Comparison of ENCODE assay signal across 28 mouse cellular contexts in genomic region chr5:132498045-132498444, GRCm38 (mm10).
"Had no signal": no experiment of that assay in that cellular context is flagged by ENCODE, and none has a peak within 500 bp of the region (broad histone marks: within the 10 kb centered on the region; RNA-seq: fewer than 3 reads in every experiment).

No protein-coding gene starts in this region.

- DNase-seq: cerebellum, adult 8-10 months; cerebellum, adult 9-10 months; cerebellum, adult 9-11 months; cerebellum, postnatal 10 days; cerebellum, postnatal 14 days; cerebellum, postnatal 25 days; cerebellum, postnatal 36 days; embryo, embryonic 11 days; forebrain, postnatal 0 days; gastrocnemius, adult 2 months; gastrocnemius, postnatal 10 days; gastrocnemius, postnatal 14 days; gastrocnemius, postnatal 25 days; gastrocnemius, postnatal 36 days; heart, adult 18-20 months; heart, adult 2 months had no signal

- H3K27ac ChIP-seq: embryonic facial prominence, embryonic 10.5 days; embryonic facial prominence, embryonic 12.5 days; embryonic facial prominence, embryonic 13.5 days; embryonic facial prominence, embryonic 15.5 days; forebrain, embryonic 10.5 days; forebrain, embryonic 12.5 days; forebrain, embryonic 13.5 days; forebrain, embryonic 15.5 days; gastrocnemius, adult 2 months; heart, adult 2 months; heart, embryonic 10.5 days had no signal

- H3K4me3 ChIP-seq: embryonic facial prominence, embryonic 10.5 days; embryonic facial prominence, embryonic 12.5 days; embryonic facial prominence, embryonic 13.5 days; embryonic facial prominence, embryonic 15.5 days; erythroblast, embryonic 14.5 days; forebrain, embryonic 10.5 days; forebrain, embryonic 12.5 days; forebrain, embryonic 13.5 days; forebrain, embryonic 15.5 days; gastrocnemius, adult 2 months; heart, adult 2 months; heart, embryonic 10.5 days had no signal

- ATAC-seq: forebrain, embryonic 13.5 days; forebrain, embryonic 14.5 days; forebrain, embryonic 15.5 days; forebrain, embryonic 16.5 days; forebrain, postnatal 0 days had no signal

- H3K4me2 ChIP-seq: embryonic facial prominence, embryonic 12.5 days; embryonic facial prominence, embryonic 13.5 days; embryonic facial prominence, embryonic 15.5 days; forebrain, embryonic 12.5 days; forebrain, embryonic 13.5 days; forebrain, embryonic 15.5 days had no signal

- H3K36me3 ChIP-seq: embryonic facial prominence, embryonic 10.5 days; embryonic facial prominence, embryonic 12.5 days; embryonic facial prominence, embryonic 13.5 days; embryonic facial prominence, embryonic 15.5 days; forebrain, embryonic 12.5 days; forebrain, embryonic 15.5 days; heart, embryonic 10.5 days had no signal

- H3K9ac ChIP-seq: embryonic facial prominence, embryonic 12.5 days; embryonic facial prominence, embryonic 13.5 days; embryonic facial prominence, embryonic 15.5 days; forebrain, embryonic 12.5 days; forebrain, embryonic 13.5 days; forebrain, embryonic 15.5 days; forebrain, postnatal 0 days had no signal

- H3K9me3 ChIP-seq: embryonic facial prominence, embryonic 10.5 days; embryonic facial prominence, embryonic 12.5 days; embryonic facial prominence, embryonic 13.5 days; embryonic facial prominence, embryonic 15.5 days; forebrain, embryonic 10.5 days; forebrain, embryonic 12.5 days; forebrain, embryonic 13.5 days; forebrain, embryonic 15.5 days; heart, embryonic 10.5 days had no signal

- H3K27me3 ChIP-seq: embryonic facial prominence, embryonic 12.5 days; embryonic facial prominence, embryonic 13.5 days; embryonic facial prominence, embryonic 15.5 days; forebrain, embryonic 13.5 days; forebrain, embryonic 15.5 days had no signal
